Mouse (Mus musculus): ENCODE measurements around the gene Stk39. TPM values are rescaled to one million over a fixed set of nuclear protein-coding genes. Genes with fewer than 3 reads are reported as not detected.
"Not testable (repeated sequence)": the region's sequence is repeated elsewhere in the genome, so short reads cannot be mapped to it uniquely, and the experiment has no call there.

Gene Stk39
- polyA plus RNA-seq, 1 experiment from 2014 or later = 24.0 TPM

DNA sequence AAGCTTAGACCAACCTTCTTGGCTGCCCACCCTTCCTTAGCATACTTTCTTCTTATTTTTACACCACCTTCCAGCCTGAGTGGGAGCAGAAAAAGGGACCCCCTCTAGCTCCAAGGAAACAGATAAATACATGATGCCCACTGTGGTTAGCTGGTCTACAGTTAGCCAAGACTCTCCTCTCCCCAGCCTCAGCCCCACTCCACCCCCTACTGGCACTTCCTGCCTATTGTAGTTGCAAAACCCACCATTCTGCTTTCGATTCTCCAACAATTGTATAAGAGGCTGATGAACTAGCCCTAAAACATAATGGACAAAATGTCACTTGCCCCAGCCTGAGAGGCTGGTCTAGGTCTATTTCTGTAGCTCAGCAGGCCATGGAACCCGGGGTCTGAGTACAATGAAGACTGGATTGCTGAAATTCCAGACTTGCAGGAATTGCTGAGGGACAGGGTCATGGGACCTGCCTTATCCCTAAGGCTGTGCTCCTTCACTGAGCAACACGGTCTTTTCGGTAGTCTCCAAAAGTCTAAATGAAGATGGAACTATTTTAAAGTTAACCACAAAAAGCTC, 222.1 kb downstream of the Stk39 start:
- peaks cover 2% of the 10 kb centered on the region; the same call in 1 of the 2 replicates for H3K4me1 ChIP-seq (ENCODE audit: control insufficient read depth, insufficient read depth, low read length)
- H3K9me3 ChIP-seq (replicated peaks; ENCODE audit: control insufficient read depth, low read length) = no peaks in the 10 kb centered on the region
- ATAC-seq (no peak), DNase-seq (ENCODE audit: low spot score) (no peak)
- no peak overlapping the region for H3K4me3 ChIP-seq (ENCODE audit: low read depth, low read length)
- no peaks in the 10 kb centered on the region; the same call in 1 of the 2 replicates for H3K36me3 ChIP-seq (ENCODE audit: control insufficient read depth, insufficient read depth, low read length)
- no peak overlapping the region for H3K9ac ChIP-seq (ENCODE audit: low read length)
- H3K27me3 ChIP-seq (replicated peaks; ENCODE audit: control insufficient read depth, insufficient read depth, low read length) = no peaks in the 10 kb centered on the region
- no peak overlapping the region for H3K27ac ChIP-seq (ENCODE audit: low read depth, low read length)
- 57% methylated on average over 4 of the region's 4 CpGs for WGBS
- H3K4me2 ChIP-seq (ENCODE audit: low read length) = no peak overlapping the region

DNA sequence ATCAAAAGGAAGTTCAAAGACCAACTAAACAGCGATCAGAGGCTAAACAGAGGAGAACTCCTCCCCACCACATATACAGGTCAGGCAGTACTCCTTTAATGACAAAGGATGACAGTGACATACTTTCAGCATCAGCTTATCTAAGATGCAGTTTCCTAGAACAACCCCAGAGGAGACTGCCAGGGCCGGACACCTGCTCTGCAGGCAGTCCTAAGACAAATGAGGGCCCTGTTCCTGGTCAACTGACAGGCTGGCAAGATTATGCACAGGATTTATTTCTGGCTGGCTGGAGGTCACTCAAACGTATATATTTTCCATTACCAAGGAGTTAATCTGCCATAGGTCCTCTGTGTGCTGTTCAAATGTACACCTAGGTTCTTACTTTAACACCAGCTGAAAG, 225.8 kb downstream of the Stk39 start:
- Histone ChIP-seq H3K4me3 (ENCODE audit: low read depth, low read length) (no peak overlapping the region), H3K4me2 (ENCODE audit: low read length) (no peak overlapping the region), H3K27ac (ENCODE audit: low read depth, low read length) (no peak overlapping the region), H3K9ac (ENCODE audit: low read length) (no peak overlapping the region), H3K4me1 (ENCODE audit: control insufficient read depth, insufficient read depth, low read length) (peaks cover 2% of the 10 kb centered on the region; the same call in 1 of the 2 replicates), H3K9me3 (replicated peaks; ENCODE audit: control insufficient read depth, low read length) (no peaks in the 10 kb centered on the region), H3K36me3 (ENCODE audit: control insufficient read depth, insufficient read depth, low read length) (no peaks in the 10 kb centered on the region; the same call in 1 of the 2 replicates), H3K27me3 (replicated peaks; ENCODE audit: control insufficient read depth, insufficient read depth, low read length) (no peaks in the 10 kb centered on the region)
- 36% methylated on average over 3 of the region's 3 CpGs for WGBS
- no peak for DNase-seq (ENCODE audit: low spot score)
- ATAC-seq = peak; percentile 27; the same call in 1 of the 2 replicates

DNA sequence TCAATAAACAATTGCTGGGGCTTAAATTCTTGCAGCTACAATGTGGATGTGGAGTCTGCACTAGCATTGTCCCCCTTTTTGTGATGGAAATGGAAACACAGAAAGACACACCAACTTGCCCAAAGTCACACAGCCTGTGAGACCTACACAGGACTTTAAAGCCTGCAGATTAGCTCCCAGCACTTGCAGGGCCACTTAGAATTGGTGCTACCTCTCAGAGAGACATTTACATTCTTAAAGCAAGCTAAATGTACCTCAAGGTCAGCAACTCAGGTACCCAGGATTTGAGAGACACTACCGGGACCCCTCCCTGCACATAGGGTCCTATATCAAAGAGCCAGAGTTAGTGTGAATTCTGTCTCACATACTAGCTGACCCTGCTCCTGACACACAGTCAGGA, 227.5 kb downstream of the Stk39 start:
- WGBS = 97% methylated on average over 1 of the region's 1 CpGs
- Histone ChIP-seq H3K9me3 (replicated peaks; ENCODE audit: control insufficient read depth, low read length) (no peaks in the 10 kb centered on the region), H3K27ac (ENCODE audit: low read depth, low read length) (no peak overlapping the region), H3K4me3 (ENCODE audit: low read depth, low read length) (no peak overlapping the region), H3K4me1 (ENCODE audit: control insufficient read depth, insufficient read depth, low read length) (peaks cover 2% of the 10 kb centered on the region; the same call in 1 of the 2 replicates), H3K4me2 (ENCODE audit: low read length) (no peak overlapping the region), H3K27me3 (replicated peaks; ENCODE audit: control insufficient read depth, insufficient read depth, low read length) (no peaks in the 10 kb centered on the region), H3K36me3 (ENCODE audit: control insufficient read depth, insufficient read depth, low read length) (no peaks in the 10 kb centered on the region; the same call in 1 of the 2 replicates), H3K9ac (ENCODE audit: low read length) (no peak overlapping the region)
- DNase-seq (ENCODE audit: low spot score) (no peak), ATAC-seq (no peak)

DNA sequence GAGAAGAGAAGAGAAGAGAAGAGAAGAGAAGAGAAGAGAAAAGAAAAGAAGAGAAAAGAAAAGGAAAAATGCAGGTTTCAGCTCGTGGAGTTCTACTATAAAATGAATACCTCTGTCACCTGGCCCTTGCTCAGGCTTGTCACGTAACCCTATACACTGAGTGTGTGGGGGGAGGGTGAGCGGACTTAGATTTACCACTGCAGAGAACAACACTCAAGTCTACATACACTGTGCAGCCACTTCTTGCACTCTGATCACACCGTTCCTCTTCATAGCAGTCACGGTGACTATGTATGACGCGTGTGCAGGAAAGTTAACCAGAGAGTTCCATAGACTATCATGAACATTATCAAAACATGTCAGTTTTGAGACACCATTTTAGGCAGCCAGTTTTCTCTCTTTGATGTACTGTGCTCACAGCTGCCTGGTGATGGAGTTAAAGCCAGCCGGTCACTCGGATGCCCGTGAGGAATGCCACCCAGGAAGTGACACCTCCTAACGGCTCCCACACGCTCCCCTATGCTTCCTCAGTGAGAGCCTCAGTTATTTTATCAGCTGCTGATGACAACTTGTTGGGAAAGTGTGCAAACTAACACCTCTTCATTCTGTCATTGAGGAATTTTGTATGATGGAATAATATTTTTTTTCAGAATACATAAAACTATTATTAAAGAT, 228.1 kb downstream of the Stk39 start:
- DNase-seq (ENCODE audit: low spot score) (no peak), ATAC-seq (no peak)
- no peak overlapping the region for H3K4me3 ChIP-seq (ENCODE audit: low read depth, low read length)
- WGBS = 79% methylated on average over 12 of the region's 12 CpGs
- H3K4me2 ChIP-seq (ENCODE audit: low read length) = no peak overlapping the region
- H3K27ac ChIP-seq (ENCODE audit: low read depth, low read length) = no peak overlapping the region
- H3K36me3 ChIP-seq (ENCODE audit: control insufficient read depth, insufficient read depth, low read length) = no peaks in the 10 kb centered on the region; the same call in 1 of the 2 replicates
- H3K9me3 ChIP-seq (replicated peaks; ENCODE audit: control insufficient read depth, low read length) = no peaks in the 10 kb centered on the region
- H3K9ac ChIP-seq (ENCODE audit: low read length) = no peak overlapping the region
- H3K27me3 ChIP-seq (replicated peaks; ENCODE audit: control insufficient read depth, insufficient read depth, low read length) = no peaks in the 10 kb centered on the region
- H3K4me1 ChIP-seq (ENCODE audit: control insufficient read depth, insufficient read depth, low read length) = peaks cover 2% of the 10 kb centered on the region; the same call in 1 of the 2 replicates

DNA sequence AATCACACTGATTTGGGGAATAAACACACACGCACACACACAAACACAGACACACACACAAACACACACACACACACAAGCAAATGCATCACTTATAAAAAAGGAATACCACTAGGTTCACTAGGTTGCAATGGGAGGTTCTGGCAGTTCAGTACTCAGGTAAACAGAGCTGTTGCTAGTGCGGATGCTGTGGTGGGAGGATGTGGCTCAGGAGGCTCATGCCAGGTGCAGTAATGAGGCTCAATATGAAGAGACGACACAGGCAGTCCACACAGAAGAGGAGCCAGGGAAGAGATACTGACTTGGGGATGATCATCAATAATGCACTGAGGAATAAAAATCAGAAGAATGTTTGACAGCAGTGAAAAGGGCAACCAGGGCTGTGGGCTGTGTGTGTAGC, 228.8 kb downstream of the Stk39 start:
- Histone ChIP-seq H3K9ac (ENCODE audit: low read length) (no peak overlapping the region), H3K9me3 (replicated peaks; ENCODE audit: control insufficient read depth, low read length) (no peaks in the 10 kb centered on the region), H3K4me3 (ENCODE audit: low read depth, low read length) (no peak overlapping the region), H3K27me3 (replicated peaks; ENCODE audit: control insufficient read depth, insufficient read depth, low read length) (no peaks in the 10 kb centered on the region), H3K4me1 (ENCODE audit: control insufficient read depth, insufficient read depth, low read length) (peaks cover 2% of the 10 kb centered on the region; the same call in 1 of the 2 replicates), H3K36me3 (ENCODE audit: control insufficient read depth, insufficient read depth, low read length) (no peaks in the 10 kb centered on the region; the same call in 1 of the 2 replicates), H3K27ac (ENCODE audit: low read depth, low read length) (no peak overlapping the region), H3K4me2 (ENCODE audit: low read length) (no peak overlapping the region)
- ATAC-seq (no peak), DNase-seq (ENCODE audit: low spot score) (no peak)
- 80% methylated on average over 3 of the region's 3 CpGs for WGBS

DNA sequence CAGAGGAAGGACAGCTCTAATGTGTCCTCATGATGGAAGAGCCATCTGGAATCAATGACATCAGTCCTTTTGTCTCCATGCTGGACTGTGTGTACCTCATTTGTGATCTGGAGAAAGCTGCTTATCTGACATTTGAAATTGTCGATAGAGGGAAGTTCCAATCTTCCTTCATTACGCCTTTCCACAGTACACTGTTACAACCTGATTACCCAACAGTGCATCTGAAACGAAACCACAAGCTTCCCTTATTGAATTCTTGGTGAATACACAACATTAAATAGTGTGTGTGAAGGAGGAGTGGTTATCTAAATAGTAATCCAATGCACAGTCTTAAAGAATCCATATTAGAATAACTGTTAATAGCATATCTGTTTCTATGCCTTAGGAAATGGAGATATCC, 230.0 kb downstream of the Stk39 start:
- no peaks in the 10 kb centered on the region for H3K36me3 ChIP-seq (ENCODE audit: control insufficient read depth, insufficient read depth, low read length)
- H3K27ac ChIP-seq (ENCODE audit: low read depth, low read length) = no peak overlapping the region
- H3K9ac ChIP-seq (ENCODE audit: low read length) = no peak overlapping the region
- ATAC-seq (no peak), DNase-seq (ENCODE audit: low spot score) (no peak)
- 87% methylated on average over 3 of the region's 3 CpGs for WGBS
- H3K4me3 ChIP-seq (ENCODE audit: low read depth, low read length) = no peak overlapping the region
- no peak overlapping the region for H3K4me2 ChIP-seq (ENCODE audit: low read length)
- peaks cover 2% of the 10 kb centered on the region; the same call in 1 of the 2 replicates for H3K4me1 ChIP-seq (ENCODE audit: control insufficient read depth, insufficient read depth, low read length)
- H3K27me3 ChIP-seq (replicated peaks; ENCODE audit: control insufficient read depth, insufficient read depth, low read length) = no peaks in the 10 kb centered on the region
- H3K9me3 ChIP-seq (replicated peaks; ENCODE audit: control insufficient read depth, low read length) = no peaks in the 10 kb centered on the region

DNA sequence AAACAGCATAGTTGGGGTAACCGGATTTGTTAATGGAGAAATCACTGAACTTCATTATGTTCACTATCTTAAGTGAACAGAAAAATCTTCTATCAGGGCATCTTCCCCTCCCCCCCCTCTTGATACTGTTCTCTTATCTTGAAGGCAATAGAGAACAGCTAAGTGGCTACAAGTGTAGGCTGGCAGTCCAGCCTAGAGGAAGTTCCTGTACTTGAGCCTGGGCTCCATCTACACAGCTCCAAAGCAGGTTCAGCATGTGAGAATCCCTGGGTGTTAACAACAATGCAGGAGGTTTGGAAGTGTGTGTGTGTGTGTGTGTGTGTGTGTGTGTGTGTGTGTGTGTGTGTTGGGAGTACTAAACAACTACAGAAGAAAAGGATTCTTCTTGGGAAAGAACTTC, 230.4 kb downstream of the Stk39 start:
- ATAC-seq (no peak), DNase-seq (ENCODE audit: low spot score) (no peak)
- Histone ChIP-seq H3K27me3 (replicated peaks; ENCODE audit: control insufficient read depth, insufficient read depth, low read length) (no peaks in the 10 kb centered on the region), H3K4me3 (ENCODE audit: low read depth, low read length) (no peak overlapping the region), H3K9me3 (replicated peaks; ENCODE audit: control insufficient read depth, low read length) (no peaks in the 10 kb centered on the region), H3K27ac (ENCODE audit: low read depth, low read length) (no peak overlapping the region), H3K9ac (ENCODE audit: low read length) (no peak overlapping the region), H3K4me1 (ENCODE audit: control insufficient read depth, insufficient read depth, low read length) (peaks cover 2% of the 10 kb centered on the region; the same call in 1 of the 2 replicates), H3K36me3 (ENCODE audit: control insufficient read depth, insufficient read depth, low read length) (no peaks in the 10 kb centered on the region), H3K4me2 (ENCODE audit: low read length) (no peak overlapping the region)
- 100% methylated on average over 1 of the region's 1 CpGs for WGBS

DNA sequence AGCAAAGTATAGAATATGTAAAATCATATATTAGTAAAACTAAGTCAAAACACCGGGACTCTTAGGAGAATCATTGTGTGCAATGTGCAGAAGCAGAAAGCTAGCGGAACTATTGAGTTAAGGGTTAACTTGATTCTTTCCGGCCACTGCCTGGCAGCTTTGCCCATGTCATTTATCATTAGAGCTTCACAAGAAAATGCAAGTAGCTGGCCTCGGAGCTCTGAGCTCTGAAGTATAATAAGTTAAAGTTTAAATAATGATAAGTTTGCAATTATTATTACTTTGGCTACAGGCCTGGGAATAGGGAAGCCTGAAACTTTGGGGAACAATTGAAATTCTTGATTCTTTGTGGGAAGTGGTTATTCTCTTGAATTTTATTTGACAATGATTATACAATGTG, 232.7 kb downstream of the Stk39 start:
- H3K27me3 ChIP-seq (replicated peaks; ENCODE audit: control insufficient read depth, insufficient read depth, low read length); H3K9ac ChIP-seq (ENCODE audit: low read length); H3K9me3 ChIP-seq (replicated peaks; ENCODE audit: control insufficient read depth, low read length); H3K27ac ChIP-seq (ENCODE audit: low read depth, low read length); H3K36me3 ChIP-seq (ENCODE audit: control insufficient read depth, insufficient read depth, low read length); DNase-seq (ENCODE audit: low spot score); H3K4me2 ChIP-seq (ENCODE audit: low read length); H3K4me3 ChIP-seq (ENCODE audit: low read depth, low read length); H3K4me1 ChIP-seq (ENCODE audit: control insufficient read depth, insufficient read depth, low read length); ATAC-seq: not testable (repeated sequence)
- 52% methylated on average over 4 of the region's 4 CpGs for WGBS

DNA sequence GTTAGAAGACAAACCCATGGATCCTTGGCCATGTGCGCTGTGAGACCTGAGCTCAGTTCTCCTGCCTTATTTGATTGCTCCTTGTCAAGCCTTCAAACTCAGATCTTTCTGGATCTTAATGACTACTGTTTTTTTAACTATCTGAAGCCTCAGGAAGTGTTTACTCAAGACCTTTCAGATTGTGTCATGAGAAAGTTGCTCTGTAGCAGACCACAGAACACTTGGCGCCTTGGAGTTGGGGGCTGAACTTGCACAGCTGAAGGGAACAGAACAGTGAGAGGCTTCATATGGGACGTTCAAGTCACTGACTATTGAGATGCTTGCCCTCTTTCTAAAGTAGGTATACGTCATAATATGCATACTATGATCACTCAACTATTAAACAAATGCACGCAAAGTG, 239.1 kb downstream of the Stk39 start:
- Histone ChIP-seq H3K36me3 (ENCODE audit: control insufficient read depth, insufficient read depth, low read length) (no peaks in the 10 kb centered on the region), H3K9ac (ENCODE audit: low read length) (no peak overlapping the region), H3K27me3 (replicated peaks; ENCODE audit: control insufficient read depth, insufficient read depth, low read length) (no peaks in the 10 kb centered on the region), H3K4me3 (ENCODE audit: low read depth, low read length) (no peak overlapping the region), H3K4me2 (ENCODE audit: low read length) (no peak overlapping the region), H3K27ac (ENCODE audit: low read depth, low read length) (no peak overlapping the region), H3K4me1 (ENCODE audit: control insufficient read depth, insufficient read depth, low read length) (no peaks in the 10 kb centered on the region), H3K9me3 (replicated peaks; ENCODE audit: control insufficient read depth, low read length) (no peaks in the 10 kb centered on the region)
- ATAC-seq = no peak
- no peak for DNase-seq (ENCODE audit: low spot score)
- 95% methylated on average over 5 of the region's 5 CpGs for WGBS

All from forebrain, embryonic 14.5 days (tissue).